Mouse (Mus musculus) kidney, adult 9 months (tissue): ENCODE measurements at regions not wholly inside any gene's neighbourhood (a gene's known extent, or its start where the extent isn't known, plus 50 kb on each side); places are given as distances from the start of the nearest gene placed in this dataset.

Experiments
- DNase-seq: peaks from one replicate; pipeline ENCODE4 v3.0.0; 2022

DNA sequence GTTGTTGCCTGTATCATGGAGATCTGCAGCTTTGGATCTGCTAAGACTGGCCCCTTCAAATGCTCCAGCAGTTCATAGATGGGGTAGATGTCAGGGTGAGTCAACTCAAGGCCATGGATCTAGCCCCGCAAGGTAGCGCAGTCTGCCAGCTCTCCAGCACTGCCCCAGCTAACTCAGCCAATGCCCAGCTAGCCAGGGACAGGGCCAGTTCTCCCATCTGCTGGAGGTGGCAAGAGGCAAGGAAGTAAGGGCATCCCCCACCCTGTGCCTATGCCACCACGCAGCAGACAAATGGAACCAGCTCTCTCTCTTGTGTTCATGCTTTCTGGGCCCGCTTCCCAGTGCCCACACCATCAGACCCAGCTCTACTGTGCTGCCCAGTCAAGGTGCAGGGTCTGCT, 102.5 kb downstream of the Foxb1 start:
- no peak for DNase-seq

GRCm38 (mm10) chr9:69656053-69656452, 104.7 kb downstream of the Foxb1 start:
- no peak for DNase-seq

- no peak for DNase-seq
Measured at GRCm38 (mm10) chr9:69652106-69652505, 108.6 kb downstream of the Foxb1 start.

GRCm38 (mm10) chr9:69651608-69652007, 109.1 kb downstream of the Foxb1 start:
- no peak for DNase-seq

- no peak for DNase-seq
Measured at GRCm38 (mm10) chr9:69642591-69642990, 118.1 kb downstream of the Foxb1 start.

- DNase-seq = peak; percentile 63
Measured at GRCm38 (mm10) chr9:69623312-69623711, 137.4 kb downstream of the Foxb1 start.

GRCm38 (mm10) chr9:69621006-69621405, 139.7 kb downstream of the Foxb1 start:
- DNase-seq = no peak

DNA sequence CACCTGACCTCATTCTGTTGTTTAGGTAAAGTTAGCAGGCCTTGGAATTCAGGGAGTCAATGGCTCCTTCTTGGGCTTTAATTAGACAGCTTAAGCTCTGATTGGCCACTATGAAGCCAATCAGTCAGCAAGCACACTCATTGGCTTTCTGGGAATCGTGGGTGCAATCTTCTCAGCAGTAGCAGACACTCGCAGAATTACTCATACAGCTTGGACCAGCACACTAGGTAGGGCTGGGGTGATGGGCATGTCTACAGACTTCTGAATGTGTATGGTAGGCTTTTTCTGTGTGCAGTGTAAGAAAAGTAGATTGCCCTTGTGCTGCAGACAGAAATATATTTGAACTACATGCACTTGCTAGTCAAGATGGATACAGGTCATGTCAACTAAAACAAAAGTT, 143.4 kb downstream of the Foxb1 start:
- no peak for DNase-seq

DNA sequence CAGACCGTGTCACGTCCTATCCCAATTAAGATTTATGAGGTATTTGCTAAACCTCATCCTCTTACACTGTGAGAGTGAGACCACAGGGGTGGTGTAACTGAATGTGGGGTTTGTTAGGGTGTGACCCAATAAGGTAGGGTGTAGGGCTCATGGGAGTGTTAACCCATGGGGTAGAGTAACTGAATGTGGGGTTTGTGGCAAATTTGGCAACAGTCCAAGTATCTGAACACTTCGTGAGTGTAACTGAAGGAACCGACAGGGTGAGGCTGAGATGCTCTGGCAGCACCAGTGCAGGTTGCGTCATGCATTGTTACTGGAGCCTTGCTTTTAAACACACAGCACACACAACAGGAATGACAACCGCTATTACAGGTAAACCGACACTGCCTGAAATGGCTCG, 144.1 kb downstream of the Anxa2 start:
- DNase-seq = no peak

DNA sequence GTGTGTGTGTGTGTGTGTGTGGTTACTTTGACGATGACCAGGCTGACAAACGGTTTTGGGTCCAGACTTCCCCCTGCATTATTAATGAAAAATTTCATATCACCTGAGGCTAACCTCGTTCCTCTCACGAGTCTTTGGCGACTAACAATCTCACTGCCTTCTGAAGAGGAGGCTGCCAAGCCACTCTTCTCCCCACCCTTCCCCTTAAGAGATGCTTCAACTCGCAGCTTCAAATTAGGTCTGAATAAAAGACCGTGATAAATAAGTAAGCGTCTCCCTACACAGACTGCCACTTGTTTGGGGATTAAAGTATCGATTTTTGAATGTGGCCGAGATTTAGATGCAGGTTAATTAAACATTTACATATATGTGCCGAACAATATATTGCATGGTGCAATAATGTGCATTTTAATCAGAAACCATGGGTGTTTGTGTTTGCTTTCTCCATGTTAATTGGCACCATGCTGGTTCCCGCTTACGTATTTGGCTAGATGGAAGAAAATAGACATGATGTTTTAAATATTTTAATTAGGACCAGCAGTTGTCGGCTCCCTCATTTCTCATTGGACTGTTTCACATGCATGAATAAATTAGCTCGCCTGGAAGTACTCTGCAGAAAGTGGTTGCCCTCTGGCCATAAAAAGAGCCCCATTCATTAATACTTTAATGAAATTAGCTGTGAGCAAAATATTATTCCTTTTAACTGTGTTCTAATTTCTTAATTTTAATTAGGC, 139.1 kb downstream of the Anxa2 start:
- DNase-seq = no peak

GRCm38 (mm10) chr9:69588846-69589245, 135.4 kb downstream of the Anxa2 start:
- no peak for DNase-seq

DNA sequence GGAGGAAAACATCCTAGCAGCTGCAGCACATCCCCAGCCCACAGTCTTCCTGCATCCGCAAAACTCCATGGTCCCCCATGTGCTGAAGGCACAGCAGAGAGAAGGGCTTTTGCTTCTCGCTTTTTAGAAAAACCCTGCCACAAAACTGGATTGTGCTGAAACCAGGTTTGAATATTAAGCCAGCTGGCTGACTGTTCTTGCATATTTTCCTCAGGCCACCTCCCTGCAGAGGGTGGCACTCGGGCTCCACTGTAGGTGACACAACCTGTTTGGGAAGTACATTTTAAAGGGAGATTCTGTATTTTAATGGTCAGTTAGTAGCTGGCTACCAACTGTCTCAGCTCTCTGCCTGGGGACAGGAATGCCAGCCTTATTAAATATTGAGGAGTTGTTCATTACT, 133.7 kb downstream of the Anxa2 start:
- peak; percentile 32 for DNase-seq

GRCm38 (mm10) chr9:69581236-69581635, 127.8 kb downstream of the Anxa2 start:
- peak; percentile 4 for DNase-seq

GRCm38 (mm10) chr9:69577661-69578405, 124.4 kb downstream of the Anxa2 start:
- DNase-seq = no peak

GRCm38 (mm10) chr9:69575386-69575785, 122.0 kb downstream of the Anxa2 start:
- no peak for DNase-seq

GRCm38 (mm10) chr9:69568631-69569230, 115.3 kb downstream of the Anxa2 start:
- DNase-seq = no peak

- DNase-seq = no peak
Measured at GRCm38 (mm10) chr9:69568222-69568621, 114.8 kb downstream of the Anxa2 start.

DNA sequence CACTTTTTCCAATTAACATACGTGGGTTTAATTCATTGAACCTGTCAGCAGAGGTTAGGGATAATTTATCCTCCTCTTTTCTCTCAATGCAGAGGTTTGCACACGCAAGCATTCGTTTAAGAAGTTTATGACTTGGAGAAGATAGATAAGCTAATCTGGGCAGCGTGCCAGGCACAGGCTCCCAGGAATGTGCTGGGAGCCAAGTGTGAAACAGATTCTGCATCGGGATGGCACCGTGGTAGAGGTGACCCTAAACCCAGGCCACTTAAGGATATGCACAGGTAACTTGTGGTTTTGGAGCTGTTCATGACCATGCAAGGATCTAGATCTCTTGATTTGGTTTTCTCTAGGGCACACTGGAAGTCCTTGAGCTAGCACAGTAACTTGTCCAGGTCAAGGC, 113.6 kb downstream of the Anxa2 start:
- DNase-seq = peak; percentile 2

DNA sequence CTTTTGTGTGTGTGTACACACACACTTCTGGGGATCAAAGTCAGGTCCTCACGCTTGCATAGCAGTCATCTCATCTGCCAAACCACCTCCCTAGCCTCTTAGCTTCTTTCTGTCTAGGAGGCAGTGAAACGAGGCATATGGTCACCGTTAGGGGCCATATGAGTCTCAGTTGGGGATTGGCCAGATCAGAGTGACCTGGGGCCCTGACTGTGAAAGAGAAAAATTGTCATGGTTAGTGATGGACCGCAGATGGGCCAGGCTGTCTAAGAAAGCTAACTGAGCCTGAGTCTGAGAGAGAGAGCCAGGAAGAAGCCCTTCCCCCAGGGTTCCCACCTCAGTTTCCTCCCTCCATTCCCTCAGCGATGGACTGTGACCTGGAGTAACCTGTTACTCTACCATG, 89.8 kb downstream of the Anxa2 start:
- DNase-seq = no peak
